Mouse (Mus musculus) urinary bladder, adult 18-20 months (tissue): ENCODE data around the gene Lrp2bp.
A peak's percentile ranks its signal among the peaks of the same experiment; 100 is the strongest.

Experiments used
- DNase-seq, 2 experiments: peaks; one replicate each; pipeline ENCODE4 v3.0.0; 2022; ENCODE audit warnings: low spot score in 2 of 2, mixed read lengths in 2 of 2

Lrp2bp gene

DNA sequence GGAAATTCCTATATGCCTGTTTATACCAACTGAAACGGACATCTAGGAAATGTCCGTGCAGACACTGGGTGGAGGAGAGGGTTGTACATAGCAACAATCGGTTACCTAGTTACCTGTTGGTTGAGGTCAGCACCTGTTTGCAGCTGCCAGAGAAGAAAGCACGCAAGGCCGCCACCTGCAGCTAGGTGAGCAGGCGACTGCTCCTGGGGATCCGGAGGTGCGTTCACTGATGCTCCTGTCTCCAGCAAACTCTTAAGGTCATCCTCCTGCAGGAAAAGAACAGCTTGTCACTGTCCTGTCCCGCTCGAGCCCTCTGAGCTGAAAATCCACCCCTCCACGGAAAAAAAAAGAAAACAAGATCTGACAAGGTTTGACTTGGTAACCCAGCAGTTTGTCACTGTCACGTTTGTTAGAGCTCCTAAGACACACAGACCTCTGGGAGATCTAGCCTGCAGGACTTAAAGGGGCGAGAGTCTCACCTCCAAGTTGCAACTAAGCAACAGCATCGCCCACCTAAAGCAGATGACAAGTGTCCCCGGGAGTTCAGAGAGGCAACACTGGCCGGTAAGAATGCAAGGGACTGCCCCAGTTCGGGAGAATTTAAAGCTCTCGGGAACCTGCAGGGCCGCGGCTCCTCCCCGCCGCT, at the start of gene Lrp2bp:
Gene Lrp2bp, plus strand, starts transcription at position 166 of the 646 bp plus-strand sequence.
- peak in 1 of 2 experiments; percentile 42 for DNase-seq

- no peak for DNase-seq
Observed at GRCm38 (mm10) chr8:45950622-45951021, 48.5 kb upstream of the Lrp2bp start.

GRCm38 (mm10) chr8:45970894-45971293, 28.2 kb upstream of the Lrp2bp start:
- DNase-seq = no peak

- DNase-seq = no peak
Observed at GRCm38 (mm10) chr8:45973988-45974505, 25.1 kb upstream of the Lrp2bp start.

GRCm38 (mm10) chr8:45975126-45975836, 23.8 kb upstream of the Lrp2bp start, which contains the start of the genes 1700029J07Rik and Ufsp2:
1700029J07Rik (minus strand) TSS chr8:45975252.
Ufsp2 (plus strand) TSS chr8:45975528.
- peak; percentile 91 to 94 for DNase-seq

- no peak for DNase-seq
Observed at GRCm38 (mm10) chr8:45975837-45976468, 23.1 kb upstream of the Lrp2bp start.

- DNase-seq = no peak
Observed at GRCm38 (mm10) chr8:45986665-45987064, 12.4 kb upstream of the Lrp2bp start.

DNA sequence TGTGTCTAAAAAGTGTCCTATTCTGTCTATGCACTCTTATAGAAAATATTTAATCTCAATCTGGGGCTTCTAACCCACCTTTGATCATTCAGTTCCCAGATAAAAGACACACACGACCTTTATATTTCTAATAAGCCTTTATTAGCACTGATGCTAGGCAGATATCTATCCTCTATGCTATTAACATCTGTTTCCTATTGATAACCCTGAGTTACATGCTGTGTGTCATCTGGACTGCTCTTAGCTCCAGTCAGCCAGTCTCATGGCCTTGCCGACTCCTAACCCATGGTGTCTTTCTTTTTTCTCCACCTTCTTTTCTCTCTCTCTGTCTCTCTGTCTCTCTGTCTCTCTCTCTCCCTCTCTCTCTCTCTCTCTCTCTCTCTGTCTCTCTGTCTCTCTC, 10.9 kb upstream of the Lrp2bp start:
- no peak for DNase-seq

GRCm38 (mm10) chr8:45990631-45991310, 8.3 kb upstream of the Lrp2bp start:
- no peak for DNase-seq

- no peak for DNase-seq
Observed at GRCm38 (mm10) chr8:45994111-45994510, 5.0 kb upstream of the Lrp2bp start.

DNA sequence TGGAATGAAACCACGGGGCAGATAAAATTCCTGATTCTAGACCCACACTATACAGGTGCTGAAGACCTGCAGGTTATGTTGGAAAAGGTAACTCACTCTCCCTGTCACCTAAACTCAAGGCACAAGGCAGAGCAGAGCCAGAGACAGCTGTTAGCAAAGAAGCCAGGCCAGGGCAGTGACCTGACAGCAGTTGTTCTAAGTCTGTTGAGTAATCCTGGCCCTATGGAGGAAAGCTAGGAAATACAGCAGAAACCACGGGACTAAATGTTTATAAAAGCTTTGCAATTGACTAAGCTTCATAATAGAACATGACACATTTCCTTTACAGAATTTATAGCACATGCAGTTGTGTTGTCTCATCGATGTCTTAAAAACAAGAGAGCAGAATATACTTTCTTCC, 3.5 kb upstream of the Lrp2bp start:
- no peak for DNase-seq

- DNase-seq = no peak
Observed at GRCm38 (mm10) chr8:45998228-45998627, 875 bp upstream of the Lrp2bp start.

DNA sequence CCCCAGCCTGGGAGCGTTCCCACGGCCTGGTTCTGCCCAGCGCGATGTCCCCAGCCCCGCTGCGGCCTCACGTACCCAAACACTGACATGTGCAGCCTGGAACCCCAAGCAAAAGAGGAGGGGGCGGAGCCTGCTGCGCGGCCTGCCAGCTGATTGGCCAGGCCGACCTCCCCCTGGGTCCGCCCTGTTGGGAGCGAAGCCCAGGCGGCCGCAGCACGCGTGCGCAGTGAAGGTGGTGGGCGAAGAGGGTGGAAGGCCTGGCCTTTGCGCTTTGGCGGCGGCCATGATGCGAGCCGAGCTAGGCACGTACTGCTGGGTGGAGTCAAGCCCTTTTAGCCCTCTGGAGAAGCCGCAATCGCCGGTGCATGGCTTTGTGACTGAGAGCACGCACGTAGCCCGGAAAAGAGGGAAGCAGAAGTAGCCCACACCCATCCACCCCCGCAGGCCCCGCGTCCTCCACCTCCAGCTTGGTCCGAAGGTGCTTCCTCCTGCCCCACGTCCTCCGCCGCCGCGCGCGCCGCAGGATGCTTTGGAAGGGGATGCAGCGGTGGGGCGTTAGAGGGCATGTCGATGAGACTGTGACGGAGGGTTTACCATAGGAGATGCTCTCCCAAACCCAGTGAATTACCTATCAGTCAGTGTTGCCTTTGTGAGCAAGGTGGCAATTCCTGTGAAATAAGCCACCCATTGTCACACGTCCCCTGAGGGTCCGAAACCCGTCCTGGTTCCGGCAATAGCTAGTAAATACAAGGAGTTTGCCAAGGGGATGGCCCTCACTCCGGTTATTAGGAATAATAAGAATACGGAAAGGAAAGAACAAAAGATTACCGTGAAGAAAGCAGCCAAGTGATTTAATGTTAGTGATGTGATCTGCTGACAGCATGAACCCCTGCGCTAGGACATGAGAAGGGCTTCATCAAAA, 942 bp downstream of the Lrp2bp start:
- peak; percentile 97 to 99 for DNase-seq

DNA sequence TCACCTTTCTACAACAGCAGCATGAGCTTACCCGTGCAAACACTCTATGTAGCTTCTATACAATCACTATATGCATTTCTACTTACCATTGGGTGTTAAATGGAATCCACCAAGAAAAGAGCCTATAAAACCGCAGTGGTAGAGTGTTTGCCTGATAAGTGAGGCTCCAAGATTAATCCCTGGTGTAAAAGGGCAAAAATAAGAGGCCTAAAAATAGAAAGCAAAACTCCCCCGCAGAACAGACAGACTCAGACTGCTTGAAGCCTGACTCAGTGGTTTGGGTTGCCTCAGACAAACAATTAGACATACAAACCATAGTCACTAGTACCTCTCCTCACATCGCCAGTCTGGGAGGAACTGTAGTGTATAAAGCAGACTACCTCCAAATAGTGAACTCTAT, 6.5 kb downstream of the Lrp2bp start, which contains the start of gene Ankrd37:
Gene Ankrd37, minus strand, starts transcription at position 112 of the 400 bp plus-strand sequence.
- no peak for DNase-seq

GRCm38 (mm10) chr8:46007050-46007672, 8.1 kb downstream of the Lrp2bp start:
- no peak for DNase-seq

DNA sequence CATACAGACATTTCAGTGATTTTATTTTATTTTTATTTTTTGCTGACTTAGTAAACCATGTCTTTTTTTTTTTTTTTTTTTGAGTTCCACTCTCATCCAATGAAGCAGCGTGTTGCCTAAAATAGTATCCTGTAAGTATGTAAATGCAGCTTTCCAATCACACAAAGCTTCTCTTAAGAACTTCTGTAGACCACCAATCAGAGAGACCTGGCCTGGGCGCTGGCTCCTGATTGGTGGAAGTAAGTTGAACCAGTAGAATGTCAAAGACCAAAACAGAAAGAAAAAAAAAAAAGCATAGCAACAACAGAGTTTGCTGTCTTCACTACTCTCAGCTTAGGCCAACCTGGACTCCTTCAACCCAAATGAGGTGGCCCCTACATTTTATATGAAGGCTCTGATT, 11.2 kb downstream of the Lrp2bp start:
- no peak for DNase-seq

DNA sequence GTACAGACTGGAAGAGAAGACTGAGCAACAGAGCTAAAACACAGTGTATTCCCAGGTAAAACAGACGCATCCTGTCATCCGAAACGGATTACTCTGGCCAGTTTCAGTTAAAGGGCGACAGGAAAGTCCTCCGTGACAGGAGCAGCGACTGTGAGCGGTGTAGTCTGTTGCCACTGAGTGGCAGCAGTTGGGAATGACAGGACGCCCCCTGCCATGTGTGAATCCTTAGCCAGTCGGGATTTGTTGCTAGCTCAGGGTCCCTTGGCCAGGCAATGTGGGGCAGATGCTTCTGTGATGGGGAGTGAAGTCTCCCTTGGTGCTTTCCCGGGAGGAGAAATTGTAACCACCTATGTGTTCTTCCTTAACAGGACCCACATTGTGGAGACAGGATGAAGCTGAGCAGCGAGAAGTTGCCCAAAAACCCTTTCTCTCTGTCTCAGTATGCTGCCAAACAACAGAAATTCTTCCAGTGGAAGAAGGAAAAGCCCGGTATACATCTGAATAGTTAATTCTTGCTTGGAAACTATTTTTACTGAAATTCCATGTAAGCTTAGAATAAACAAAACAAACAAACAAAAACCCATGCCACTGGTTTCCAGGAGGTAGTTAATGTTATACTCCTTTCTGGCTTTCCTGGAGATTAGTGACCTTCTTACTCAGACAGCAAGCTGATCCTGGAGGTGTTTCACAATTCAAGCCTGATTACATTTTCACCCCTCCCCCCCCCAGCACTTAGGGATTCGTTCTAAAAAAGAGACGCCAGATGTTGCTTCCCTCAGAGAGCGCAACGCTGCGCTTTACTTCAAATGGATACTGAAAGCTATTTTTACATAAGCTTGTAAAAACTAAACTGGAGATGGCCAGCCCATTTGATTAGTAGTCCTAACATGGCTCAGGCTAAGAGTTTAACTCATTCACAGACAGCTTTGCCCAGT, 11.9 kb downstream of the Lrp2bp start:
- no peak for DNase-seq

GRCm38 (mm10) chr8:46022203-46022602, 23.1 kb downstream of the Lrp2bp start:
- no peak for DNase-seq

GRCm38 (mm10) chr8:46022758-46023157, 23.7 kb downstream of the Lrp2bp start:
- DNase-seq = no peak
